Mouse (Mus musculus) mouse embryonic stem cell (cell line): Measurements from ENCODE around the gene Apoc3.

Experiments
- in situ Hi-C, 2 experiments: fragments of 300-500 bp; cut with MboI; formaldehyde crosslinking; loops; 1 replicate in 1 of 2; 3 replicates in 1 of 2; pipeline ENCODE4 v1.14.3; 2019 to 2020; ENCODE audit warnings: low sequenced_read_pairs in 2 of 2, low pct_unique_long_range_greater_than_20kb in 1 of 2, mixed read lengths in 1 of 2; ENCODE audit not compliant: unreplicated experiment in 1 of 2

The Apoc3 gene

DNA sequence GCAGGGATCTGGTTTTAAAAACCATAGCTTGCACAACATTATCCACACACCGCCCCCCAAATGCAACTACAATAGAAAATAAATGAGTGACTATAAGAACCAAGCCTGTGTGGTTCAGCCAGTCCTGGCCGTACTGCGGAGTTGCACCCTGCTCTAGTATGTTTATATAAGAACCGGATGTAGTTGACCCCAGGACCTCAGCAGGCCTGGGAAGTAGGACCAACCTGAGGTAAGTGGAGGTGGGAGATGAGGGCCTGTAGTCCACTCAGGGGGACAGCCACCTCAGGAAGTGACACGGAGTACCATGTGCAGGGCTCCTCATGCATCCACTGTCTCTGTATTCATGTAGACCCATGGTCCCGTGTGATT is 28.0 kb downstream of the Apoc3 start:
- in situ Hi-C loops: no loop called here

DNA sequence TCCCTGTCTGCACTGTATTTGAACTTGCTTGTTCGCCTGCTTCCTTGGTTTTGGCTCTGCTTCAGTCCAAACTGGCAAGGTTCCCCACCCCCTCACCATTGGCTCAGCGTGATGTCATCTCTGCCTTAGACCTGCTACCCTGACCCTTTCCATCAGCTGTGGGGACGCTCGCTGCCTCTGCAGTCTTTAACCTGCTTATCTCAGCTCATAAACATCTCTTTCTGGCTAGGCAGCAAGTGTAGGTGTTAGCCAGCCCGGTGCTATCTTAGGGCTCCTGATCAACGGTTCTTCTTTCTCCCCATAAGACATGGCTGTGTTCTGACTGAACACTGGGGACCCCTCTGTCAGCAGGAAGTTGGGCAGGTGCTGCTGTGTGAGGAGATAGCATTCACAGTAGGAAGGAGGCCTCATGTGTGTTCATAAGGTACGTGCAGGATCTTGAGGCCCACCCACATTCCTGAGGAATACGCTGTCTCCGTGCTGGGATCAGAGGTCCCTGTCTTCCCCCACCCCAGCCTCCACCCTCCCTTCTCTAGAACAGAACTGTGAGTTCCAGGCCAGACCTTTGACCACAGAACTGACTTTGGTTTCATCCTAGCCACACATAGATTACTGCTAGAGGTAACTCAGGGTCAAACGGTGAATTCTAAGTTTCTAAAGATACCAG is 28.5 kb downstream of the Apoc3 start:
- in situ Hi-C loops: no loop called here

DNA sequence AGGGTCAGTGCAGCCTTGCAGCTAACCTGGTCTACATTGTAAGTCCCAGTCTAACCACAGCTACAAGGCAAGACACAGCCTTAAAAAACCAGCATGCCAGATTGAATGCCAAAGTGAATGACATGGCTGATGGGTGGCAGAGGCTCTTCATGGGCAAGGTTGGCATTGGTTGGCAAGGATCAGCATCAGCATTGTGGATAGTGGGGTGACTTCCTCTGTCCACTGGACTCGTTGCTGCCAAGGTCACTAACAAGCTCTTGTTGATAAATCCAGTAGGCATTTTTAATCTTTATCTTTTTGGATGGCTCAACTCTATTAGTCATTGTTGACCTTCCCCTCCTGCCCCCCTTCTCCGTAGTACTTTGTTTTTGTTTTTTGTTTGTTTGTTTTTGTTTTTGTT is 35.8 kb downstream of the Apoc3 start:
- in situ Hi-C loops: loop anchor here in 1 of 2 experiments (25.0 kb wide), 1 partner anchor 187 kb away; the partner anchor contains the start of genes Pafah1b2 and Sik3

DNA sequence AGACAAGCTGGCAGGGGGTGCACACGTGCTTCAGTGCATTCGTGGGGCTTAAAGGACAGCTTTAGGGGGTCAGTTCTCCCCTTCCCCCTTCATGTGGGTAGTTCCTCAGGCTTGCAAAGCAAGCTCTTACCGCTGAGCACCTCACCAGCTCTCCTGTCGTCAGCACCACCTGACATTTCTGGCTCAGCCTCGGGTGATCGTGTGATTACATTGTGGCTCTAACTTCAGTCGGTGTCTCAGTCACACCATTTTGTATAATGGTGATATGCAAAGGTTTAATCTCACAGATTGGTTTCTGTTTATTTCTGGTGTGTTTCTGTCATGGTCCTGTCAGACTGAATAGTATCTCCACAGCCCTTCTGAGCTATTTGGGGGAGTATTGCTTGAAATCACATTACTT is 36.5 kb downstream of the Apoc3 start:
- in situ Hi-C loops: loop anchor here in 1 of 2 experiments (25.0 kb wide), 1 partner anchor 187 kb away; the partner anchor contains the start of genes Pafah1b2 and Sik3

DNA sequence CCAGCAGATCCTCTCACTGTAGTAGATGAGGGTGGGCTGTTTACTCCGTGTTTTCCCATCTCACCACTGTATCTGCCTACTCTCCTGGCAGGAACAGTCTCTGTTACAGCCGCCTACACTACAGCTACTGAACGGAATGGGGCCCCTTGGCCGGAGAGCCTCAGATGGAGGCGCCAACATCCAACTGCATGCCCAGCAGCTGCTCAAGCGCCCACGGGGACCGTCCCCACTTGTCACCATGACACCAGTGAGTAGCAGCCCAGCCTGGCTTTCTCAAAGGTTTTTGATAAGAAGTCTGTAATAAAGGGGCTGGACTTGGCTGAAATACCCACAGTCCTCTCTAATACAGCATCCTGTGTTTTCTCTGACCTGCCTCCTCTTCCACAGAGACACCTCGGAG is 37.0 kb downstream of the Apoc3 start:
- in situ Hi-C loops: loop anchor here in 1 of 2 experiments (25.0 kb wide), 1 partner anchor 186 kb away; the partner anchor contains the start of genes Pafah1b2 and Sik3

DNA sequence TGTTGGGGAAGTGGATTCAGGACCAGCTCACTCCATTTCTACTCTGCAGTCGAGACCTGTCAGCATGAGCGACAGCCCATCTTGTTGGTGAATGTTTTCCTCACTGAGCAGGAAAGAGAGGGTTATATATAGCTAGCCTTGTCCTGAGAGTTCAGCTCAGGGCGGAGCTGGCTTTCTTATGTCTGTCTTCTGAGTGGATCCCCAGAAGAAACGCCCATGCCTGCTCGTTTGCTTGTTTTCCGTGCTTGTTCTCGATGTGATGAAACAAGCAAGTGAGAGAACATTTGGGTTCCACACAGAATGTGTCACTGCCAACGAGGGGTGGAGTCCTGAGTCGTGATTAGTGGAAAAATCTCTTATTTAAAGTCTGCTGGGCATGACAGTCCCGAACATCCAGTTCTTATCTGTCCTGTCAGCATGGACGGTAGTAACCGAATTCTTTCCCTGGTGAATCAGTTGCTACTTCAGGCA is 38.7 kb downstream of the Apoc3 start:
- in situ Hi-C loops: loop anchor here in 1 of 2 experiments (25.0 kb wide), 1 partner anchor 184 kb away; the partner anchor contains the start of genes Pafah1b2 and Sik3

DNA sequence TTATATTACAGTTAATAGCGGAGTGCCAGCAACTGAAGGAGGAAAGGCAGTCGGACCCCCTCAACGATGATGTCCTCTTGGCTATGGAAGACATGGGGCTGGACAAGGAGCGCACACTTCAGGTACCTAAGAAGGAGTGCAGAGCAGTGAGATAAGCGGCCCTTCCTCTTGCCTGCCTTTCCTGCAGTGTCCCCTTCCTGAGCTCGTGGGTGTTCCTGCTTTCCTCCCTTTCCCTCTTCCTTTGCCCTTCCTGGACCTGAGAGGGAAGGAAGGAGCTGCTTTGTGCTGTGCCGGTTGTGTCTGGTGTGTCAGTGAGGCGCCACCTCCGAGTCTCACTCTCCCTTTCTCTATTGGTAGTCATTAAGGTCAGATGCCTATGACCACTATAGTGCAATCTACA is 40.6 kb downstream of the Apoc3 start:
- in situ Hi-C loops: loop anchor here in 1 of 2 experiments (25.0 kb wide), 1 partner anchor 183 kb away; the partner anchor contains the start of genes Pafah1b2 and Sik3

DNA sequence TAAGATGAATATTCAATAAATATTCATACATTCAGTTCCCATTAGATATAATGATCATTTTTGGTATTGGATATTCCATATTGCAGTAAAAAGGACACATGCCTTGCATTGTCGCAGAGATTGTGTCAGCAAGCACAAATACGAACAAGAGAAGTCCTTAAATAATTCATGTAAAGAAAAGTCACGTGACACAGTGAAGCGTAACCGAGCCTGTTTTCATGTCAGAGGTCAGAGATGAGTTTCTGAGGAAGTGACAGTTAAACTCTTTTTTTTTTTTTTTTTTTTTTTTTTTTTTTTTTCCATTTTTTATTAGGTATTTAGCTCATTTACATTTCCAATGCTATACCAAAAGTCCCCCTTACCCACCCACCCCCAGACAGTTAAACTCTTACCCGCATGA is 42.8 kb downstream of the Apoc3 start:
- in situ Hi-C loops: loop anchor here in 1 of 2 experiments (25.0 kb wide), 1 partner anchor 180 kb away; the partner anchor contains the start of genes Pafah1b2 and Sik3

DNA sequence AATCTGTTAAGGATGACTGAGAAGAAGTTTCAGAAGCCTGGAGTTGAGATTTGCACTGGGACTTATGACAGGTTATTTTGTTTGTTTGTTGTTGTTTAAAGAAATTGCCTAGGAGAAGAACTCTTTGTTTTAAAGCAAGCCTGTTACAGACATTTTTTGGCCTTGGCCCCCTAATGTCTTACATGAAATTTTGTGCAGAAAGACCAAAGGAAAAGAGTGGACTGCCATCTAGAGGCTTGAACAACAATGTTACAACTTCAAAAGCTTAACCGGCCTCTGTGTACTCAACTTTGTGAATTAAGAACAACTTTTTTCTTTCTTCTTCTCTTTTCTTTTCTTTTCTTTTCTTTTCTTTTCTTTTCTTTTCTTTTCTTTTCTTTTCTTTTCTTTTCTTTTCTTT is 43.8 kb downstream of the Apoc3 start:
- in situ Hi-C loops: loop anchor here in 1 of 2 experiments (25.0 kb wide), 1 partner anchor 179 kb away; the partner anchor contains the start of genes Pafah1b2 and Sik3

DNA sequence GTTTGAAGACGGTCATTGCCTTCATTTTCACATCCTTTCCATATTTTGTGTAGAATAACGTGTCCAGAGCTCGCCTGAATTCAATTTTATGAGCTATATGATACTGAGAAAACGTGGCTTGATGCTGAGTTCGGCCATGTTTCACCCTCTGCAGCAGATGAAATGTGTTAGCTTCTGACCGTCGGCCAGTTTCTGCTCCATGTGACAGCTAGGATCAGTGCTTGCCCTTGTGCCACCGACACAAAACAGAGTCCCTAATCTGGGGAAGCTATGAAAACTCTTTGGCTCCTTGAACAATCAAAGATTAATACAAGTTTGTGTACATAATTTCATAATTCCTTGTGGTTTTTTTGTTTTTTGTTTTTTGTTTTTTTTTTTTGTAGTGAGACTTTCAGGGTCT is 44.2 kb downstream of the Apoc3 start:
- in situ Hi-C loops: loop anchor here in 1 of 2 experiments (25.0 kb wide), 1 partner anchor 179 kb away; the partner anchor contains the start of genes Pafah1b2 and Sik3

DNA sequence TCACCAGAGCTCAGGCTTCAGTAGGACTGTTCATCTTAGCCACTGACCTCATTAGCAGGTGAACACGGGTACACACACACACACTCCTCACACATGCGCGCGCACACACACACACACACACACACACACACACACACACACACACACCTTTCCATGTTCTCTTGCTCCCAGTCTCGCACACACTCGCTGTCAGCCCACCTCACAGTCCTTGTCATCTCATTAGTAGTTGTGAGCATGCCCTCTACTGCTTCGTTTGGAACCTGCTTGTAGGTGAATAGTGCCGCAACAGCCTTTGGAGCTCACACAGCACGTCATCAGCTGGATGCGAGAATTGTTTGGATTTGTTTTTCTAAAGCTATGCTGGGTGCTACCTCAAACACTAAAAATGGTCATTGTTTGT is 46.1 kb downstream of the Apoc3 start:
- in situ Hi-C loops: loop anchor here in 1 of 2 experiments (25.0 kb wide), 1 partner anchor 177 kb away; the partner anchor contains the start of genes Pafah1b2 and Sik3

DNA sequence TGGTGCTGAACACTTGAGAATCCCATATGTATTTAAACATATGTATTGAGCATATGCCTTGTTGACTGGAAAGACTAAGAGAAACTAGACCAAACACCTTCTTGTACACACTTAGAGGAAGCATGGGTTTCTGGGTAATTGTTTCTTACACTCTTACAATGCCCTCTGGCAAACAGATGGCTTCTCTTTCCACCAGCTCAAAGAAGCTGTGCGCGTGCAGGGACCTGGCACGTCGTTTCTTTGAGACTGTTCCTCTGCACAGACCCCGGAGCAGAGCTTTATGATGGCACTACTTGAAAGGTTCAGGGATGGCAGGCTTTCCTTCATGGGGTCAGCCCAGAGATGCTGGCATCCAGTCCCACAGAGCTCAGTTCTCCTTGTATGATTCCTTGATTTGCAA is 46.5 kb downstream of the Apoc3 start:
- in situ Hi-C loops: loop anchor here in 1 of 2 experiments (25.0 kb wide), 1 partner anchor 177 kb away; the partner anchor contains the start of genes Pafah1b2 and Sik3

DNA sequence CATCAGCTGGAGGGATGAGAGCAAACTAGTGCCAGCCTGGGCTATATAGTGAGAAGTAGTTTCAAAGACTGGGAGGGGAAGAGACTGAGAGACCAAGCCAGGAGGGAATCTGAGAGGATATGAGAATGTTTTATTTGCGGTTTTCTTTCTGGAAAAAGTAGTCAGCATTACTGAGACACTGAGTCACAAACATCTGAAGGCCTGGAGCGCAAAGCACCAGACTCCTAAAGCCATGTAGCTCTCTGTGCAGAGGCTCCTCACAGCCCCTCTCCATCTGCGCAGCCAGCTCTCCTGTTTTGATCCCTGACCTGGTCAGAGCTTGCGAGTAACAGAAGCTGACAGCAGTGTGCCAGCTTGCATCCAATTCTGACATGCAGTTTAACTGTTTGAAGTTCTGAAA is 47.1 kb downstream of the Apoc3 start:
- in situ Hi-C loops: loop anchor here in 1 of 2 experiments (25.0 kb wide), 1 partner anchor 176 kb away; the partner anchor contains the start of genes Pafah1b2 and Sik3

DNA sequence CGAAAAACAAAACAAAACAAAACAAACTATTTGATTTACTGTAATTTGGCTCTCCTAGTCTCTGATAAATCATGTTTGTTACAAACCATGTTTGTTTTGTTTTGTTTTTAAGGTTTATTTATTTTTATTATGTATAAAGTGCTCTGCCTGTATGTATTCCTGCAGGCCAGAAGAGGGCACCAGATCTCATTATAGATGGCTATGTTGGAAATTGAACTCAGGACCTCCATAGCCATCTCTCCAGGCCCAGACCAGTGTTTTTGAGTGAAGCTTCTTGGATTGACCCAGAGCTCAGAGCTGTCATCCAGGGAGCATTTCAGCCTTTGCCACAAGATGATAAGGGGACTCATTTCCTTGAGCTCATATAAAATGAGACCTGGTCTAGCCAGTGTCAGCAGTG is 49.0 kb downstream of the Apoc3 start:
- in situ Hi-C loops: loop anchor here in 1 of 2 experiments (25.0 kb wide), 1 partner anchor 174 kb away; the partner anchor contains the start of genes Pafah1b2 and Sik3

DNA sequence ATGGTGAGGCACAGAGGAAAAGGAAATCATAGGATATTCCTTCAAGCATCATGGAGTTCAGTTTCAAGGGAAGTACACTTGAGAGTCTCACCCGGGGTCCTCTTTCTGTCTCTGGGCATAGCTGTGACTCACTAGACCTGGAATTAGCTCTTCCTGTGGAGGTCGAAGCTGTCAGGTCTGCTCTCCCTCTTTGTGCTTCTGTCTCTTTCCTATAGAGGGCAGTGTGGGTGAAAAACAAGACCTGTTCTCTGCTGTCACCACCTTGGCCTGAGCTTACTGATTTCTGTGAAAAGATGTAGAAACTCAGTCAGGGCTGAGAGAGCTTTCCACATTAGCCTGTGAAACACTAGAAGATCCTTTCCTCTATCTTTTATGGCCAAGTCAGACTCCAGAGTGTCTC is 50.2 kb downstream of the Apoc3 start:
- in situ Hi-C loops: loop anchor here in 1 of 2 experiments (25.0 kb wide), 1 partner anchor 173 kb away; the partner anchor contains the start of genes Pafah1b2 and Sik3

DNA sequence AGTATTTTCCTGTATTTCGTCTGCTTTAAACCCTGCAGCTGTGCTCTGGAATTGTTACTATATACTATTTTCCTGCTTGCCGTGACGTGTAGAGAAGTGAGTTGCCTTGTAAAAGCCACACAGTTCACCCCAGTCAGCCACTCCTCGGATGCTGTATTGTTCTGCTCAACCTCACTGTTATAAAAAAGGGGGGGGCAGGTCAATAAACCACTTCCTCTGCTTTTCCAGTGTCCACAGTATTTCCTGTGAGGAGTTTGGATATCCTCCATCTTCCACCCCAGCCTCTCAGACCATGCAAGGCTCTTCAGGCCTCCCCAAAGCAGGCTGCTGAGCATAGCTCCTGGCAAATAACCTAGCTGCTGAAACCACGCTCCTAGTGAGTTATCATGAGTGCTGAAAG is 50.9 kb downstream of the Apoc3 start:
- in situ Hi-C loops: loop anchor here in 1 of 2 experiments (25.0 kb wide), 1 partner anchor 172 kb away; the partner anchor contains the start of genes Pafah1b2 and Sik3
